Comparison of ENCODE assay signal across 27 mouse cellular contexts in genomic region chr11:92228855-92229254, GRCm38 (mm10).
"Had no signal": no experiment of that assay in that cellular context is flagged by ENCODE, and none has a peak within 500 bp of the region (broad histone marks: within the 10 kb centered on the region; RNA-seq: fewer than 3 reads in every experiment).

No protein-coding gene starts in this region.

- H3K4me3 ChIP-seq: embryonic facial prominence, embryonic 10.5 days; embryonic facial prominence, embryonic 12.5 days; embryonic facial prominence, embryonic 13.5 days; embryonic facial prominence, embryonic 15.5 days; erythroblast, embryonic 14.5 days; forebrain, embryonic 10.5 days; forebrain, embryonic 12.5 days; forebrain, embryonic 13.5 days; gastrocnemius, adult 2 months had no signal

- H3K27ac ChIP-seq: embryonic facial prominence, embryonic 10.5 days; embryonic facial prominence, embryonic 12.5 days; embryonic facial prominence, embryonic 13.5 days; embryonic facial prominence, embryonic 15.5 days; forebrain, embryonic 10.5 days; forebrain, embryonic 12.5 days; forebrain, embryonic 13.5 days; gastrocnemius, adult 2 months had no signal

- H3K4me2 ChIP-seq: embryonic facial prominence, embryonic 12.5 days; embryonic facial prominence, embryonic 13.5 days; embryonic facial prominence, embryonic 15.5 days; forebrain, embryonic 12.5 days; forebrain, embryonic 13.5 days had no signal

- H3K4me1 ChIP-seq: embryonic facial prominence, embryonic 10.5 days; embryonic facial prominence, embryonic 12.5 days; embryonic facial prominence, embryonic 13.5 days; embryonic facial prominence, embryonic 15.5 days; forebrain, embryonic 10.5 days; forebrain, embryonic 12.5 days; forebrain, embryonic 13.5 days had no signal

- H3K9me3 ChIP-seq: embryonic facial prominence, embryonic 10.5 days; embryonic facial prominence, embryonic 12.5 days; embryonic facial prominence, embryonic 13.5 days; embryonic facial prominence, embryonic 15.5 days; forebrain, embryonic 10.5 days; forebrain, embryonic 12.5 days; forebrain, embryonic 13.5 days had no signal

- H3K9ac ChIP-seq: embryonic facial prominence, embryonic 12.5 days; embryonic facial prominence, embryonic 13.5 days; embryonic facial prominence, embryonic 15.5 days; forebrain, embryonic 12.5 days; forebrain, embryonic 13.5 days; forebrain, postnatal 0 days had no signal

- ATAC-seq: forebrain, embryonic 13.5 days; forebrain, embryonic 14.5 days; forebrain, embryonic 16.5 days; forebrain, postnatal 0 days had no signal

- H3K27me3 ChIP-seq: embryonic facial prominence, embryonic 12.5 days; embryonic facial prominence, embryonic 13.5 days; embryonic facial prominence, embryonic 15.5 days; forebrain, embryonic 12.5 days; forebrain, embryonic 13.5 days had no signal

- DNase-seq: cerebellum, adult 18-20 months; cerebellum, adult 2 months; cerebellum, adult 8-10 months; cerebellum, adult 9-10 months; cerebellum, adult 9-11 months; cerebellum, postnatal 10 days; cerebellum, postnatal 14 days; cerebellum, postnatal 25 days; cerebellum, postnatal 36 days; embryo, embryonic 11 days; forebrain, postnatal 0 days; gastrocnemius, adult 2 months; gastrocnemius, postnatal 10 days; gastrocnemius, postnatal 14 days; gastrocnemius, postnatal 25 days; gastrocnemius, postnatal 36 days; heart, adult 18-20 months had no signal

- H3K36me3 ChIP-seq: embryonic facial prominence, embryonic 10.5 days; embryonic facial prominence, embryonic 12.5 days; embryonic facial prominence, embryonic 13.5 days; embryonic facial prominence, embryonic 15.5 days; forebrain, embryonic 10.5 days; forebrain, embryonic 12.5 days had no signal
